Mouse (Mus musculus): Measurements from ENCODE around the gene Sgpp2.

Sgpp2 gene

GRCm38 (mm10) chr1:78399755-78400154 is 89.6 kb downstream of the Sgpp2 start:
- DNase-seq (ENCODE audit: low spot score in 2 of 2) = no peak

GRCm38 (mm10) chr1:78401413-78401812 is 91.3 kb downstream of the Sgpp2 start:
- DNase-seq (ENCODE audit: low spot score in 2 of 2) = no peak

GRCm38 (mm10) chr1:78409396-78409795 is 99.3 kb downstream of the Sgpp2 start:
- DNase-seq (ENCODE audit: low spot score in 2 of 2) = no peak

GRCm38 (mm10) chr1:78412668-78413067 is 102.5 kb downstream of the Sgpp2 start:
- DNase-seq (ENCODE audit: low spot score in 2 of 2) = no peak

- DNase-seq (ENCODE audit: low spot score in 2 of 2) = no peak
Measured at GRCm38 (mm10) chr1:78414421-78414820, 104.3 kb downstream of the Sgpp2 start.

DNA sequence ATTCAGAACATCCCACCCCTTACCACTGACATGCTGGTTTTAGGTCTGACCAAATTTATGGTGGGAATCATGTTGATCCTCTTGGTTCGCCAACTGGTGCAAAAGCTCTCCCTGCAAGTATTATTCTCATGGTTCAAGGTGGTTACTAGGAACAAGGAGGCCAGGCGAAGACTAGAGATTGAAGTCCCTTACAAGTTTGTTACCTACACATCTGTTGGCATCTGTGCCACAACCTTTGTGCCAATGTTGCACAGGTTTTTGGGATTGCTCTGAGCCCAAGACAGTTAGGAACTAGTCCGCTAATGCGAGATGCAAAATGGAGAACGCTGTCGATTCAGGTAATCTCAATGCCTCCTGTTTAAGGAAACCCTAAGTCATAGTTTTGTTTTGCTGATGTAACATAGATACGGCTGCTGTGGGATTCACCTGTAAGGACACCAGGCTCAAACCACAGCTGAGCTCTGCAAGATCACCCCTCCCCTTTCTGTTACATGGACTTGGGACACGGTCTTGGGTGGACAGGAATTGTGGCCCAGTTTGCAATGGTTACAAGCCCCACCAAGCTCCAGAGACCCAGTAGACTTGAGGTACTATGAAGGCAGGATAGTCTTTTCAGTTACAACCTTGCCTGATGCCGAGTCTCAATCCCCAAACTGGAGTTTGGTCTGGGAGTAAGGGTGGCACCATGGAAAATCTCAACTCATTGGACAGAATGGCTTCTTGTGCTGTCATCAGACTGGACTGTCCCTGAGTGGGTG is 107.2 kb downstream of the Sgpp2 start:
- no peak for DNase-seq (ENCODE audit: low spot score in 2 of 2)

DNA sequence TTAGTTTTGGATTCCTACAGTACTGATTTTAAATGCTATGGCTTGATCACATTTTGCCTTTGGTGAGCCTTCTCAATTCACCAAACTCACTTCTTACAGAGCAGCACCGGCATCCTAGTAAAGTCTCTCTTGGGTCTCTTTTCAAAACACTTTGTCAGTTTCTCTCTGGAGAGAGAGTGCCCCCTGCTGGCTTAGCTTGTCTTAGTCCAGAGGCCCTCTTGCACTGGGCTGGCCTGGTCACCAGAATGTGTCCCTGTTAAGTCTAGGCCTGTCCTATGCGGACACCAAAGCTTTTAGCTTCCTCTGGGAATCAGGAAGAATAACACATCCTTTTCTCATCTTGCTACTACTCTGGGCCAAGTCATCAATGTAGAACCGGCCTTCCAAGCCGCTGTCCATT is 109.4 kb downstream of the Sgpp2 start:
- DNase-seq (ENCODE audit: low spot score in 2 of 2) = peak; percentile 75 to 86

GRCm38 (mm10) chr1:78420271-78420670 is 110.1 kb downstream of the Sgpp2 start:
- DNase-seq (ENCODE audit: low spot score in 2 of 2) = no peak

- no peak for DNase-seq (ENCODE audit: low spot score in 2 of 2)
Measured at GRCm38 (mm10) chr1:78421749-78422148, 111.6 kb downstream of the Sgpp2 start.

- no peak for DNase-seq (ENCODE audit: low spot score in 2 of 2)
Measured at GRCm38 (mm10) chr1:78422576-78422975, 112.4 kb downstream of the Sgpp2 start.

DNA sequence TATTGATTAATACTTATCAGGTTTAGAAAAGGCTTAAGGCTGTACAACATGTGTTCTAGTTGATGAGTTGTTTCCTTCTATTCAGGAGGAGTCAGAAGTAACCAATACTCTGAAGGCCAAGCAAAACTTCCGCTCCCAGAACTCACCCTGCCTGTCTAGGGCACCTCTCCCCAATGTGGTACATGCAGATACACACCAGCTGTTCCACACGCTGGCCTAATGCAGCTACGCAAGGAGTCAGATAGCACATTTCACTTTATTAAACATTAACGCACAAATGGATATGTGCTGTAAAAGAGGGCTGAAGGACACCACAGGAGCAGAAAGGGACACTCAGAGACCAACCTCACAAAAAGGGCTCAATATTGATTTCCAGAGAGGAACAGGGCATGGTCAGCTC is 114.7 kb downstream of the Sgpp2 start:
- DNase-seq (ENCODE audit: low spot score in 2 of 2) = no peak

DNA sequence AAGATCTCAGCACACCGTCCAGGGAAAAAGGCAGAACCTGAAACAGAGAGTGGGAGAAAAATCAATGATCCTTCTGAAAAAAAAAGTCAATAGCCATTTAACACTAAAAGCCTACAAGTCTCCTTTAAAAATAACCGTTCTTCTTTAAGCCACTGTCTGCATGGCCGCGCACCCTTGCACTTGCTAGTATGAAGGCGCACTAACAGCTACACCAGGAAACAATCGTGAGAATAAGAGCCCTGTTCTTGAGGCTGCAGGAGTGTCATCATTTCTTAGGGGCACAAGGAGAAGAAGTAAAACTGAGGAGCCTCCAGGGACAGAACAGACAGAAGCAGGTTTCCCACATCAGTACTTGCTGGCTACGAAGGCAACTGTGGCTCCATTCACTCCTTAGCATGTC is 115.2 kb downstream of the Sgpp2 start:
- DNase-seq (ENCODE audit: low spot score in 2 of 2) = no peak

GRCm38 (mm10) chr1:78425793-78426700 is 115.9 kb downstream of the Sgpp2 start:
- DNase-seq (ENCODE audit: low spot score in 2 of 2) = no peak

DNA sequence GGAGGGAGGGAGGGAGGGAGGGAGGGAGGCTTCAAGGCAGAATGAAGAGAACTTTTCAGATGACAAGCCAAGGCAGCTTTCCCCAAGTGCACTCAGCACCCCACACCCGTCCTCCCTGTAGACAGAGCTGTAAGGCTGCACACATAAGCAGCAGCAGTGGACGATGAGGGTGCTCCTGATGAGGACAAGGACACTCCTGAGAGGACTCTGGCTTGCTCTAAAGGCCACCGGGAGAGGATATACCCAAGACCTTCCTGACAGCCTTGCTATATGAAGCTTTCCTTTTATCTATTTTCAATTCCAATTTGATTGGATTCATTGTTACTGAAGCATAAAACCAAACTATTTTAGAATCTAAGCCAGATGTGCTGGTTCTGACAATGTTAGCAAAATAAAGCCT is 116.7 kb downstream of the Sgpp2 start:
- no peak for DNase-seq (ENCODE audit: low spot score in 2 of 2)

GRCm38 (mm10) chr1:78428851-78429250 is 118.7 kb downstream of the Sgpp2 start:
- no peak for DNase-seq (ENCODE audit: low spot score in 2 of 2)

- no peak for DNase-seq (ENCODE audit: low spot score in 2 of 2)
Measured at GRCm38 (mm10) chr1:78433472-78433871, 123.3 kb downstream of the Sgpp2 start.

DNA sequence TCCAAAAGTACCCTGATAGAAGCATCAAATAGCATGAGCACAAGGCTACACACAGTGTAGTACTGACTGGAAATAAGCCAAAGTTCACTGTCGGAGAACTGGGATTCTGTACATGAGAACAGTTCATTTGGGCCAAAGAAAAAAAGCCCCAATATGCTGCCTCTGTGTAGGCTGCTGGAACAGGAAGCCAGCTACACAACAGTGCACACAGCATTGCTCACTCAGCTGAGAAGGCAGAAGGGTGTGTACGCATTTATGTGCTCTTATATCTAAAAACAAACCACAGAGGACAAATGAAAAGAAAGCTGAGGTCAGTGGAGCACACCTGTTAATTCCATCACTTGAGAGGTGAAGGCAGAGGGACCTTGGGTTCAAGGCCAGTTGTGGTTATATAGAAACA is 125.8 kb downstream of the Sgpp2 start:
- DNase-seq (ENCODE audit: low spot score in 2 of 2) = no peak

- no peak for DNase-seq (ENCODE audit: low spot score in 2 of 2)
Measured at GRCm38 (mm10) chr1:78436445-78436844, 126.3 kb downstream of the Sgpp2 start.

DNA sequence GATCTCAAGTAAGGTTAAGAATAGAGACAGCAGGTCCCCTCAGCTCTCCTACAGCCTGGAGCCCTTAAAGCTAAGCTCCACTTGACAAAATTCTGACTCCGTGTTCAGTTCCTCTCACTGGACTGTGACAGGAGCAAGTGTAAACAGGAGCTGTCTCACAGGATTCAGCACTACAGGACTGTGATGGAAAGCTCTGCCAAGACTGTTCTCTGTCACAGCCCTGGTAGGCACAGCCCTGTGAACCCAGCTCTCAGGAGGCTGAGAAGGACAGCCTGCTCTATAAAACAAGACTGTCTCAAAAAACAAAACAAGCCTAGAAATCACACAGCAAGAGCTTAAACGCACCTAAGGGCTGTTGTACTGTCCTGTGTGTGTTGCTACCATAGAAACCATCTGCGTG is 127.0 kb downstream of the Sgpp2 start:
- DNase-seq (ENCODE audit: low spot score in 2 of 2) = no peak

DNA sequence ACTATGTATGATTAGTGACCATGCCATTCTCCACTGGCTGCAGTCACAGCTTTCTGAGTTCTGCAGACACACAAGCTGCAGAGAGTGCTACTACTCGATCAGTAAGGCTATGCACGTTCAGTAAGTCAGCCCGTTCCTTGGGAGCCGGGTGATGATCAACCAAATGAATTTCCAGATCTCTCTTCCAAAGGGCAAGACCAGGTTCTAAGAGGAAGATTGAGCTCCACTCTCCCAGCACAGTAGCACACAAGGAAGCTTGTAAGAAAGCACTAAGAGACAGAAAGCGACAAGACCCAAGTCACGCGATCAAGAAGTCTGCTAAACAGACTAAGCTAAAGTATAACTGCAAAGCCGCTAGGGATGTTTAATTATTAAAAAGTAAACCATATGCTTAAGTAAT is 130.6 kb downstream of the Sgpp2 start:
- no peak for DNase-seq (ENCODE audit: low spot score in 2 of 2)

DNA sequence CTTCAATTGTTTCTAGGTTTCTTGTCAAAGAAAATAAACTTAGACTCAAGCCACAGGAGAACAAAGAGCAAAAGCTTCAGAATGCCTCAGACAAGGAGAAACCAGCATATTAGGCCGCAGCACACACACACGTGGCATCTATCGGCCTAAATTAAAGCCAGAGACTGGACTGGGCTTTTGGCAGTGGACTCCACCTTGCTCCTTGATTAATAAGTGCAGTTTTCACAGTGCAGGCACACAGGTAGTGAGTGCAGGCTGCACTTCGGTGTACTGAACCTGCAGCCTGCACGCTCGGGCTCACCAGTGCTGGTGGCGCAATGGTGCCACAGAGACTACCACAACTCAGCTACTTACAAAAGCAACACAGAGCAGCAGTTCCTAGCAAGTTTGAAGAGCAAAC is 132.9 kb downstream of the Sgpp2 start:
- no peak for DNase-seq (ENCODE audit: low spot score in 2 of 2)

DNA sequence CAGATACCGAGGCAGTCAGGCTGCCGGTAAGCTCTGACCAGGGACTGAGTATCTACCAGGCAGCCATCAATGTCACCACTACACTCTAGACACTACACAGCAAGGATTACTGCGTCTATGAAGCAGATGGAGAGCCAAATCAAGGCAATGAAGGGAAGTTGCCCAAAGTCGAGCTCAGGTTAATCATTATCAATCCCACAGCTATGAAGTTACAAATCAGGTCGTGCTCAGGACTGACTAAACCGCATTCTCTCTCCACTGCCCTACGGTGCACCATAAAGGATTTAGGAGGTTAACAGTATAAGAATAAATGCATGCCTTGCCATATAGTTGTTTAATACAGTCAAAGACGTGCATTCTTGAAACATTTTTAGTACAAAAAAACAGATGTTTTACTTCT is 136.1 kb downstream of the Sgpp2 start:
- no peak for DNase-seq (ENCODE audit: low spot score in 2 of 2)

DNA sequence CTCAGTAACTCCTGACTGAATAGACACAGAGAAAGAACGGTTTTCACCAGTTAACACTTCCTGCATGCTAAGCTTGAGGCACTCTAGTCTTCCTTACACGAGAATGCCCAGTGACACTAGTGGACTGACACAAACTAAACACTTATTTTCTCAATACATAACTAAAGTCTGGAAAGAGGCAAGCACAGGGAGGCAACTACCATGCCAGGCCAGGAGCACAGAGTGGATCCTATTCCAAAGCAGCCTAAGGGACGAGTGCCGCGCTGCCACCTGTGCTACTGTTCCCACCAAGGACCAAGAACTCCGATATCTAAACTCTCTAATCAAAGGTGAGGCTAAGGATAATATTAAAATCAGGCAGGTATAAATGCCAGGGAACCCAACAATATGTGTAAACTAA is 136.6 kb downstream of the Sgpp2 start:
- DNase-seq (ENCODE audit: low spot score in 2 of 2) = no peak

Data from cerebellum, postnatal 4 days (tissue).